8 mouse cellular contexts compared by ENCODE assay signal in genomic region chr1:153332444-153333295, GRCm38 (mm10). TPM values are rescaled to one million over a fixed set of nuclear protein-coding genes. Genes with fewer than 3 reads are reported as not detected.
A peak's percentile ranks its signal among the peaks of the same experiment; 100 is the strongest.
DNase-seq lines count a peak whose midpoint lies in the region; ATAC-seq lines count a peak whose summit lies in the region.

Lamc1 (minus strand) TSS chr1:153332786.

- under 1% methylated on average over 85 of the region's 85 CpGs for WGBS in embryonic facial prominence, embryonic 10.5 days
- whole genome bisulfite sequencing in limb, embryonic 12.5 days: 1% methylated on average over 78 of the region's 85 CpGs
- 1% methylated on average over 70 of the region's 85 CpGs for WGBS in midbrain, embryonic 14.5 days

- peak within 1 kb of the TSS; percentile 98 for H3K4me3 ChIP-seq in embryonic facial prominence, embryonic 10.5 days
- H3K4me3 ChIP-seq in limb, embryonic 12.5 days (replicated peaks): peak within 1 kb of the TSS; percentile 97
- peak within 1 kb of the TSS; percentile 95 for H3K4me3 ChIP-seq in midbrain, embryonic 14.5 days (replicated peaks; ENCODE audit: low read depth, low read length)

- H3K4me2 ChIP-seq in limb, embryonic 12.5 days: peak within 1 kb of the TSS; percentile 83
- peak within 1 kb of the TSS; percentile 97 for H3K4me2 ChIP-seq in midbrain, embryonic 14.5 days (ENCODE audit: low read length)

- H3K27ac ChIP-seq in embryonic facial prominence, embryonic 10.5 days (replicated peaks): peak within 1 kb of the TSS; percentile 96
- H3K27ac ChIP-seq in limb, embryonic 12.5 days: peak within 1 kb of the TSS; percentile 94
- peak within 1 kb of the TSS; percentile 87 for H3K27ac ChIP-seq in midbrain, embryonic 14.5 days (replicated peaks; ENCODE audit: low read depth, low read length)

- H3K9me3 ChIP-seq in embryonic facial prominence, embryonic 10.5 days: no peaks in the 10 kb centered on the region
- no peaks in the 10 kb centered on the region for H3K9me3 ChIP-seq in limb, embryonic 12.5 days
- H3K9me3 ChIP-seq in midbrain, embryonic 14.5 days (ENCODE audit: control insufficient read depth, low read length): no peaks in the 10 kb centered on the region

- no peaks in the 10 kb centered on the region for H3K27me3 ChIP-seq in embryonic facial prominence, embryonic 10.5 days (replicated peaks; ENCODE audit: low read depth, poor library complexity, severe bottlenecking)
- H3K27me3 ChIP-seq in limb, embryonic 12.5 days: no peaks in the 10 kb centered on the region
- H3K27me3 ChIP-seq in midbrain, embryonic 14.5 days (ENCODE audit: control insufficient read depth, insufficient read depth, low read length): no peaks in the 10 kb centered on the region

- peaks cover 43% of the 10 kb centered on the region for H3K4me1 ChIP-seq in embryonic facial prominence, embryonic 10.5 days
- peaks cover 31% of the 10 kb centered on the region for H3K4me1 ChIP-seq in limb, embryonic 12.5 days (replicated peaks)
- peaks cover 22% of the 10 kb centered on the region for H3K4me1 ChIP-seq in midbrain, embryonic 14.5 days (ENCODE audit: control insufficient read depth, insufficient read depth, low read length)

- ATAC-seq in limb, embryonic 12.5 days (ENCODE audit: insufficient number of reproducible peaks, insufficient read depth, low FRiP score, low TSS enrichment, low read depth): peak; percentile 92
- peak; percentile 93 for ATAC-seq in midbrain, embryonic 14.5 days (ENCODE audit: low FRiP score, low TSS enrichment)

- DNase-seq in 3134 (ENCODE audit: extremely low read depth, insufficient read length, low spot score): peak; percentile 94
- DNase-seq in adrenal gland, postnatal 14 days: peak; percentile 97
- peak; percentile 99 for DNase-seq in embryonic facial prominence, embryonic 10.5 days (ENCODE audit: low spot score)
- DNase-seq in heart, adult 18-20 months: peak; percentile 94 to 96
- peak; percentile 90 for DNase-seq in kidney, adult 18-20 months
- DNase-seq in midbrain, embryonic 14.5 days: peak; percentile 90
- peak; percentile 80 to 84 for DNase-seq in spleen, adult 18-20 months

- H3K36me3 ChIP-seq in embryonic facial prominence, embryonic 10.5 days (replicated peaks): no peaks in the 10 kb centered on the region
- no peaks in the 10 kb centered on the region for H3K36me3 ChIP-seq in limb, embryonic 12.5 days
- no peaks in the 10 kb centered on the region for H3K36me3 ChIP-seq in midbrain, embryonic 14.5 days (ENCODE audit: control insufficient read depth, insufficient read depth, low read length)

- H3K9ac ChIP-seq in limb, embryonic 12.5 days (replicated peaks): peak within 1 kb of the TSS; percentile 97
- peak within 1 kb of the TSS; percentile 86 for H3K9ac ChIP-seq in midbrain, embryonic 14.5 days (replicated peaks; ENCODE audit: low read length)

RNA-seq across cellular contexts. Expression of gene Lamc1, which starts in this region (rescaled TPM):
- total RNA-seq in adrenal gland, postnatal 14 days (2021): 169 and 170 TPM in 2 replicates
- 26.5 and 28.4 TPM in 2 replicates for polyA plus RNA-seq in embryonic facial prominence, embryonic 10.5 days (2016; fragmentation: Nextera tagmentation; extraction: Ambion mirVana)
- 10 to 100 TPM; 83.1 to 94.8 TPM for total RNA-seq in heart, adult 18-20 months (2021)
- polyA plus RNA-seq in limb, embryonic 12.5 days (2016; fragmentation: Nextera tagmentation; extraction: Ambion mirVana): 32.4 and 37.8 TPM in 2 replicates
- 12.4 and 23.8 TPM in 2 replicates for polyA plus RNA-seq in midbrain, embryonic 14.5 days (2014; fragmentation: Nextera tagmentation; extraction: Ambion mirVana)

Comparison
In these comparisons a context has a peak if more than half of its experiments do, and no peak if none do; other contexts are left out.
1. Peak in every context shown above with its lines: DNase-seq, ATAC-seq, H3K4me3 ChIP-seq and H3K27ac ChIP-seq.